Mouse (Mus musculus) neutrophil, adult 59 days (primary cell): Measurements from ENCODE around the gene Serhl. TPM values are rescaled to one million over a fixed set of nuclear protein-coding genes. Genes with fewer than 3 reads are reported as not detected.

ENCODE experiments used
- total RNA-seq, 2 experiments: library from RNA; stranded (reverse); gene quantifications; 1 replicate in 1 of 2; 2 replicates in 1 of 2; pipeline ENCODE4 v1.2.4; 2023

Serhl gene
- 10 to 100 TPM; 13.9 to 26.2 TPM for total RNA-seq

GRCm38 (mm10) chr15:83089429-83089605, at the start of gene Serhl:
Gene Serhl (plus strand): TSS chr15:83089506.

GRCm38 (mm10) chr15:83122566-83123145, 33.4 kb downstream of the Serhl start, which contains the start of gene Rrp7a:
Gene Rrp7a (minus strand): TSS chr15:83122801.

GRCm38 (mm10) chr15:83149196-83150072, 60.1 kb downstream of the Serhl start, which contains the start of gene Poldip3:
Gene Poldip3 (minus strand): TSS chr15:83149384.

Other genes with a start within 250 kb of the Serhl start
- 10 to 100 TPM; 82.1 to 87.6 TPM for gene Tcf20, start 101.6 kb upstream of the Serhl start, total RNA-seq
- 100 to 1,000 TPM; 442 to 445 TPM for gene Nfam1, start 56.2 kb upstream of the Serhl start, total RNA-seq
- gene Rrp7a, start 33.3 kb downstream of the Serhl start, total RNA-seq, result 10 to 100 TPM; 42.4 to 46.3 TPM
- 100 to 1,000 TPM; 142 to 154 TPM for gene Poldip3, start 59.9 kb downstream of the Serhl start, total RNA-seq
- gene Cyb5r3, start 83.1 kb downstream of the Serhl start, total RNA-seq, result 10 to 100 TPM; 42.3 to 43.2 TPM
- gene A4galt, start 162.3 kb downstream of the Serhl start, total RNA-seq, result under 1 TPM in 1 of 2 experiments, not detected in 1; 0.18 TPM